Mouse (Mus musculus) retina, adult 2 months (tissue): ENCODE results near the gene Serpinb7.

Experiments
- DNase-seq: peaks from one replicate; pipeline ENCODE4 v3.0.0-alpha.2; 2012; ENCODE audit warnings: low read depth, low spot score

Gene Serpinb7

GRCm38 (mm10) chr1:107489577-107489976, 90.1 kb downstream of the Serpinb7 start:
- no peak for DNase-seq

DNA sequence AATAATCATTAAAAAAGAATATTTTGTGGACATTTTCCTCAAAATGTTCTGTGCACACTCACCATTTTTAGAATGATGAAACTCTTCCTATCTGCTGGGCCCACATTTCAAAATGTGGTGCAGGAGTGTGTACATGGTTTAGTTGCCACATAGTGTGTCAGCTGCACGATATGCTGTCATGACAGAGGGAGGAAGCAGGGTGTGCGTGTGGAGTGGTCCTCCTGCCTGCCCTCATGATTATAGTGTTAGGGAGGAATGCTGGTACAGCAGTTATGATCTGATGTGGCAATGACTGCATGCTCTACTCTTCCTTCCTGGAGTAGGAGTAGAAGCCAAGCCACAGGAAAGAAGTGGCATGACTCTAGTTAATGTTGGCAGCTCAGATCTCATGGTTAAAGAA, 97.3 kb downstream of the Serpinb7 start:
- DNase-seq, result no peak

GRCm38 (mm10) chr1:107502025-107502424, 102.6 kb downstream of the Serpinb7 start:
- DNase-seq, result no peak
